Mouse (Mus musculus): ENCODE measurements around the gene Cxadr. TPM values are rescaled to one million over a fixed set of nuclear protein-coding genes. Genes with fewer than 3 reads are reported as not detected.

The Cxadr gene
- 17.0 TPM for polyA plus RNA-seq (2014; fragmentation: Illumina TruSeq; extraction: RNeasy Lipid Tissue Mini Kit (QIAGEN cat#74804); ENCODE audit: low read depth, low replicate concordance)

DNA sequence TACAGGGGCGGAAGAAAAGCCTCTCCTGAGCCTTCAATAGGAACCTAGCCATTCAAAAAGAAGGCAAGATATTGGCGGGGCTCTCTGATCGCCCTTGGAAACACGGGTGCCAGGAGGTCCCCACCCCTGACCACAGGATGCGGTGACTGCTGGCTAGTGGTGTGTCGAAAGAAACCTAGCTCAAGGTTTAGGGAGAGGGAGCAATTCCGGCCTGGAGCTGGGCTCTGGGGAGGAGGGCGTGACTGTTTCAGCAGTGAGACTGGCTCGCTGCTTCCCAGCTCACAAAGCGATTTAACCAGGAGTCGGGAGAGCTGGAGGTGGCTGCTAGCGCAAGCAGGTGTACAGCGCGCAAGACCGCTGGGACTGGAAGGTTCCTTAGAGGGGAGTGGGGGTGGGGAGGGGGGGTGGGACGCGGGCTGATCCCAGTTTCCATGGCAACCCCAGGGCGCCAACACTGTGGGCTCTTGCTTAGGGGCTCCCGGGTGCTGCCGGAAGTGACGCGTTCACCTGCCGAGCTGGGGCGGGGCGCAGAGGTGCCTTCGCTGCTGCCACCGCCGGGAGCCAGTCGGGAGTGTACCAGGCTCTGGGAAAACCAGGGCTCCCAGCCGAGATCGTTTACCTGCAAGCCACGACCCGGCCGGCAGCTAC lies at the start of gene Cxadr:
Gene Cxadr, plus strand, starts transcription at position 307 of the 648 bp plus-strand sequence.

GRCm38 (mm10) chr16:78376745-78377570 lies 75.7 kb downstream of the Cxadr start, which contains the start of gene Btg3:
Btg3 (minus strand) TSS chr16:78377192.

Other genes with a start within 250 kb of the Cxadr start
- gene Btg3, start 75.7 kb downstream of the Cxadr start, polyA plus RNA-seq (2014; fragmentation: Illumina TruSeq; extraction: RNeasy Lipid Tissue Mini Kit (QIAGEN cat#74804); ENCODE audit: low read depth, low replicate concordance) = 191 TPM